Mouse (Mus musculus): ENCODE measurements around the gene Gm20481. TPM values are rescaled to one million over a fixed set of nuclear protein-coding genes. Genes with fewer than 3 reads are reported as not detected.
"Not testable (repeated sequence)": the region's sequence is repeated elsewhere in the genome, so short reads cannot be mapped to it uniquely, and the experiment has no call there.

Gm20481 gene
- polyA plus RNA-seq, 1 experiment from 2014 or later = 0.99 TPM

GRCm38 (mm10) chr17:35001452-35002152 lies 31.9 kb downstream of the Gm20481 start:
- Histone ChIP-seq H3K9me3 (replicated peaks) (no peaks in the 10 kb centered on the region), H3K4me3 (peak overlapping the region; percentile 89), H3K9ac (peak overlapping the region; percentile 96), H3K27me3 (no peaks in the 10 kb centered on the region), H3K36me3 (peaks cover 34% of the 10 kb centered on the region), H3K27ac (peak overlapping the region; percentile 92), H3K4me1 (peaks cover 43% of the 10 kb centered on the region), H3K4me2 (replicated peaks) (peak overlapping the region; percentile 100)
- ATAC-seq (ENCODE audit: low FRiP score) = peak; percentile 9; the same call in 1 of the 2 replicates
- 1% methylated on average over 35 of the region's 35 CpGs for WGBS

- H3K9ac ChIP-seq = peak overlapping the region; percentile 96
- H3K27ac ChIP-seq = peak overlapping the region; percentile 92
- 14% methylated on average over 12 of the region's 12 CpGs for WGBS
- no peak for ATAC-seq (ENCODE audit: low FRiP score)
- H3K4me2 ChIP-seq (replicated peaks) = peak overlapping the region; percentile 100
- peaks cover 40% of the 10 kb centered on the region for H3K36me3 ChIP-seq
- H3K9me3 ChIP-seq (replicated peaks) = no peaks in the 10 kb centered on the region
- peaks cover 41% of the 10 kb centered on the region for H3K4me1 ChIP-seq
- no peaks in the 10 kb centered on the region for H3K27me3 ChIP-seq
- peak overlapping the region; percentile 89 for H3K4me3 ChIP-seq
Observed at GRCm38 (mm10) chr17:35002153-35002865, 32.6 kb downstream of the Gm20481 start.

- Histone ChIP-seq H3K27me3 (no peaks in the 10 kb centered on the region), H3K9me3 (replicated peaks) (no peaks in the 10 kb centered on the region), H3K9ac (peak overlapping the region; percentile 96; the same call in 1 of the 2 replicates), H3K4me2 (replicated peaks) (peak overlapping the region; percentile 100), H3K4me1 (peaks cover 38% of the 10 kb centered on the region), H3K4me3 (no peak overlapping the region), H3K27ac (no peak overlapping the region), H3K36me3 (peaks cover 40% of the 10 kb centered on the region)
- WGBS = 80% methylated on average over 9 of the region's 9 CpGs
- ATAC-seq (ENCODE audit: low FRiP score) = no peak
Observed at GRCm38 (mm10) chr17:35003022-35003838, 33.5 kb downstream of the Gm20481 start.

- WGBS = 94% methylated on average over 17 of the region's 17 CpGs
- Histone ChIP-seq H3K27me3 (no peaks in the 10 kb centered on the region), H3K9ac (no peak overlapping the region), H3K36me3 (peaks cover 50% of the 10 kb centered on the region), H3K4me1 (peaks cover 31% of the 10 kb centered on the region), H3K9me3 (replicated peaks) (no peaks in the 10 kb centered on the region), H3K4me2 (replicated peaks) (no peak overlapping the region), H3K4me3 (no peak overlapping the region), H3K27ac (no peak overlapping the region)
- no peak for ATAC-seq (ENCODE audit: low FRiP score)
Observed at GRCm38 (mm10) chr17:35004075-35004717, 34.5 kb downstream of the Gm20481 start.

GRCm38 (mm10) chr17:35005158-35005557 lies 35.4 kb downstream of the Gm20481 start:
- 94% methylated on average over 10 of the region's 10 CpGs for WGBS

GRCm38 (mm10) chr17:35005902-35006301 lies 36.2 kb downstream of the Gm20481 start:
- H3K27me3 ChIP-seq; H3K27ac ChIP-seq; H3K4me2 ChIP-seq (replicated peaks); H3K9ac ChIP-seq; ATAC-seq (ENCODE audit: low FRiP score); H3K9me3 ChIP-seq (replicated peaks); H3K4me3 ChIP-seq: not testable (repeated sequence)
- H3K4me1 ChIP-seq = peaks cover 21% of the 10 kb centered on the region
- over 99% methylated on average over 4 of the region's 5 CpGs for WGBS
- H3K36me3 ChIP-seq = peaks cover 67% of the 10 kb centered on the region

More at GRCm38 (mm10) chr17:35005158-35005557, 35.4 kb downstream of the Gm20481 start:
- Histone ChIP-seq H3K4me3 (no peak overlapping the region), H3K27me3 (no peaks in the 10 kb centered on the region), H3K36me3 (peaks cover 60% of the 10 kb centered on the region), H3K4me1 (peaks cover 21% of the 10 kb centered on the region), H3K9me3 (replicated peaks) (no peaks in the 10 kb centered on the region), H3K27ac (no peak overlapping the region), H3K4me2 (replicated peaks) (no peak overlapping the region), H3K9ac (peak overlapping the region; percentile 14; the same call in 1 of the 2 replicates)
- ATAC-seq (ENCODE audit: low FRiP score) = no peak

GRCm38 (mm10) chr17:35007387-35007991 lies 37.8 kb downstream of the Gm20481 start:
- Histone ChIP-seq H3K27me3 (no peaks in the 10 kb centered on the region), H3K4me3 (no peak overlapping the region), H3K4me2 (replicated peaks) (no peak overlapping the region), H3K27ac (no peak overlapping the region), H3K36me3 (peaks cover 83% of the 10 kb centered on the region), H3K9ac (no peak overlapping the region), H3K9me3 (replicated peaks) (no peaks in the 10 kb centered on the region), H3K4me1 (peaks cover 10% of the 10 kb centered on the region)
- no peak for ATAC-seq (ENCODE audit: low FRiP score)
- WGBS = 96% methylated on average over 7 of the region's 7 CpGs

GRCm38 (mm10) chr17:35009586-35009985 lies 39.9 kb downstream of the Gm20481 start:
- Histone ChIP-seq H3K27ac (no peak overlapping the region), H3K4me3 (no peak overlapping the region), H3K4me1 (no peaks in the 10 kb centered on the region), H3K9ac (no peak overlapping the region), H3K36me3 (peaks cover 98% of the 10 kb centered on the region), H3K27me3 (no peaks in the 10 kb centered on the region), H3K4me2 (replicated peaks) (no peak overlapping the region), H3K9me3 (replicated peaks) (no peaks in the 10 kb centered on the region)
- ATAC-seq (ENCODE audit: low FRiP score) = no peak
- 87% methylated on average over 7 of the region's 7 CpGs for WGBS

- WGBS = 88% methylated on average over 8 of the region's 8 CpGs
- no peak for ATAC-seq (ENCODE audit: low FRiP score)
- H3K27ac ChIP-seq = no peak overlapping the region
- H3K9ac ChIP-seq = no peak overlapping the region
- H3K4me3 ChIP-seq = no peak overlapping the region
- H3K9me3 ChIP-seq (replicated peaks) = no peaks in the 10 kb centered on the region
- H3K4me1 ChIP-seq = peaks cover 2% of the 10 kb centered on the region; the same call in 1 of the 2 replicates
- H3K36me3 ChIP-seq = peaks cover 100% of the 10 kb centered on the region
- no peaks in the 10 kb centered on the region for H3K27me3 ChIP-seq
- H3K4me2 ChIP-seq (replicated peaks) = no peak overlapping the region
Observed at GRCm38 (mm10) chr17:35011440-35011839, 41.7 kb downstream of the Gm20481 start.

GRCm38 (mm10) chr17:35012430-35012829 lies 42.7 kb downstream of the Gm20481 start:
- ATAC-seq (ENCODE audit: low FRiP score) = no peak
- H3K4me1 ChIP-seq = peaks cover 4% of the 10 kb centered on the region; the same call in 1 of the 2 replicates
- H3K27ac ChIP-seq = no peak overlapping the region
- H3K4me3 ChIP-seq = no peak overlapping the region
- H3K9ac ChIP-seq = no peak overlapping the region
- H3K27me3 ChIP-seq = no peaks in the 10 kb centered on the region
- no peak overlapping the region for H3K4me2 ChIP-seq (replicated peaks)
- peaks cover 99% of the 10 kb centered on the region for H3K36me3 ChIP-seq
- no peaks in the 10 kb centered on the region for H3K9me3 ChIP-seq (replicated peaks)
- 92% methylated on average over 13 of the region's 13 CpGs for WGBS

- H3K9ac ChIP-seq = no peak overlapping the region
Observed at GRCm38 (mm10) chr17:35013221-35013620, 43.5 kb downstream of the Gm20481 start.

More at GRCm38 (mm10) chr17:35013221-35013620, 43.5 kb downstream of the Gm20481 start:
- H3K4me2 ChIP-seq (replicated peaks) = no peak overlapping the region
- H3K27me3 ChIP-seq = no peaks in the 10 kb centered on the region
- no peak overlapping the region for H3K4me3 ChIP-seq
- peaks cover 95% of the 10 kb centered on the region for H3K36me3 ChIP-seq
- no peaks in the 10 kb centered on the region for H3K9me3 ChIP-seq (replicated peaks)
- ATAC-seq (ENCODE audit: low FRiP score) = no peak
- peaks cover 4% of the 10 kb centered on the region; the same call in 1 of the 2 replicates for H3K4me1 ChIP-seq
- WGBS = 93% methylated on average over 6 of the region's 6 CpGs
- H3K27ac ChIP-seq = no peak overlapping the region

Measured in hindbrain, embryonic 12.5 days (tissue).